Mouse (Mus musculus) lung, postnatal 25 days (tissue): ENCODE data around the gene Lsm2.
"Not testable (repeated sequence)": the region's sequence is repeated elsewhere in the genome, so short reads cannot be mapped to it uniquely, and the experiment has no call there.

Experiments
- DNase-seq: peaks from one replicate; pipeline ENCODE4 v3.0.0; 2022; ENCODE audit warnings: low spot score

Lsm2 gene

DNA sequence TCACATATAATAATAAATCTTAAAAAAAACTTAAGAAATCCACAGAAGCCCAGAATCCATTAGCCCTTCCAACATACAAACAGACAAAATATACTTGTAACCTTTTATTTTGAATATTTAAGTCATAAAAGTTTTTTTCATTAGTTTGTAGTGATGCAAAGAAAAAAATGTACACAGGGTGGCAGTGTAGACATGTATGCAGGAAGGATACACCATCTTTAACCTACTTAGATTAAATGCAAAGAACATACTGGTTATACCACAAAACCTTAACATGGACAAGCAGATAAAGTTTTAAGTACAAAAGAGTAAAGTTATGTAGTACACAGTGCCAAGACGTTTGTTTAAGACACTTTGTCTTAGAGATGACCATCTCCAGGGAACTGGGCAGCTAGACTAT, 25.3 kb upstream of the Lsm2 start:
- no peak for DNase-seq

DNA sequence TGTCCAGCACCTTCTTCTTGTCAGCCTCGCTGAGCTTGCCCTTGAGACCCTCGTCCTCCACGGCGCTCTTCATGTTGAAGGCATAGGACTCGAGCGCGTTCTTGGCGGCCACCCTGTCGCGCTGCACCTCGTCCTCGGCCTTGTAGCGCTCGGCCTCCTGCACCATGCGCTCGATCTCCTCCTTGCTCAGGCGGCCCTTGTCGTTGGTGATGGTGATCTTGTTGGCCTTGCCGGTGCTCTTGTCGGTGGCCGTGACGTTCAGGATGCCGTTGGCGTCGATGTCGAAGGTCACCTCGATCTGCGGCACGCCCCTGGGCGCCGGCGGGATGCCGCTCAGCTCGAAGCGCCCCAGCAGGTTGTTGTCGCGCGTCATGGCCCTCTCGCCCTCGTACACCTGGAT, 24.4 kb upstream of the Lsm2 start:
- not testable (repeated sequence) for DNase-seq

DNA sequence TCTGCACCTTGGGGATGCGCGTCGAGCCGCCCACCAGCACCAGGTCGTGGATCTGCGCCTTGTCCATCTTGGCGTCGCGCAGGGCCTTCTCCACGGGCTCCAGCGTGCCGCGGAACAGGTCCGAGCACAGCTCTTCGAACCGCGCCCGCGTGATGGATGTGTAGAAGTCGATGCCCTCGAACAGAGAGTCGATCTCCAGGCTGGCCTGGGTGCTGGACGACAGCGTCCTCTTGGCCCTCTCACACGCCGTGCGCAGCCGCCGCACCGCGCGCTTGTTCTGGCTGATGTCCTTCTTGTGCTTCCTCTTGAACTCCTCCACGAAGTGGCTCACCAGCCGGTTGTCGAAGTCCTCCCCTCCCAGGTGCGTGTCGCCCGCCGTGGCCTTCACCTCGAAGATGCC, 23.7 kb upstream of the Lsm2 start:
- not testable (repeated sequence) for DNase-seq

DNA sequence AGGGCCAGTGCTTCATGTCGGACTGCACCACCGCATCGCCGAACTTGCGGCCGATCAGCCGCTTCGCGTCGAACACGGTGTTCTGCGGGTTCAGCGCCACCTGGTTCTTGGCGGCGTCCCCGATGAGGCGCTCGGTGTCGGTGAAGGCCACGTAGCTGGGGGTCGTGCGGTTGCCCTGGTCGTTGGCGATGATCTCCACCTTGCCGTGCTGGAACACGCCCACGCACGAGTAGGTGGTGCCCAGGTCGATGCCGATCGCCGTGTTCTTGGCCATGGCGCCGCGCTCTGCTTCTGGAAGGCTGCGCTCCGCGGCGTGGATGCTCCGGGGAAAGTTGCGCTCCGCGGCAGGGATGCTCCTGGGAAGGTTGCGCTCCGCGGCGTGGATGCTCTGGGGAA, 22.9 kb upstream of the Lsm2 start:
- not testable (repeated sequence) for DNase-seq

DNA sequence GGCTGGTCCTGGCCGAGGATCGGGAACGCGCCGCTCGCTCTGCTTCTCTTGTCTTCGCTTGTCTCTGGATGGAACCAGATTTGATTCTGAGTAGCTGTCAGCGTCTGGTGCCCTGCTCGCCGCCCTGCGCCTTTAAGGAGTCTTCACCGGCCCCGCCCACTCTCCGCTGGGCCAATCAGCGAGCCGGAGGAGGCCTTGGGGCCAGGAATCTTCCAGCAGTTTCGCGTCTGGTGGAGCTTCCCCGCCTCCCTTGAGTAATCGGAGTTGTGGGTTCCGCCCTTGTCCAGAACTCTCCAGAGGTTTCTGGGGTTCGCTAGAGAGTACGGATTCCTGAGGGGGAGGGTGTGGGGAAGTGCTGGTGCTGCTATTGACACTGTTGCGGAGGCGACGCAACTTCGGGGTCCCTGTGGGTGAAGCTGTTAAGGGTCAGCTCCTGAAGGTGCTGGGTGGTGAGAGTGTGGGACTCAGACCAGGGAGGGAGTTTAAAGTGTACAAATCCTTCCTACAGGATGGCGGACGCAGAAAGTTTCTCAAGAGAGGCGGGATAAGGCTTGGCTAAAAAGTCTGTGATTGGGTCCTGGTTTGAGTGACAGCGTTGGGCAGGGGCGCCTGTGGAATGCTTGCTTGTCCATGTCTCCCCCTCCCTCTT, 22.4 kb upstream of the Lsm2 start, which contains the start of gene Hspa1b:
Gene Hspa1b (minus strand): TSS at position 109 of the 649 bp plus-strand sequence.
- DNase-seq = peak; percentile 89

DNA sequence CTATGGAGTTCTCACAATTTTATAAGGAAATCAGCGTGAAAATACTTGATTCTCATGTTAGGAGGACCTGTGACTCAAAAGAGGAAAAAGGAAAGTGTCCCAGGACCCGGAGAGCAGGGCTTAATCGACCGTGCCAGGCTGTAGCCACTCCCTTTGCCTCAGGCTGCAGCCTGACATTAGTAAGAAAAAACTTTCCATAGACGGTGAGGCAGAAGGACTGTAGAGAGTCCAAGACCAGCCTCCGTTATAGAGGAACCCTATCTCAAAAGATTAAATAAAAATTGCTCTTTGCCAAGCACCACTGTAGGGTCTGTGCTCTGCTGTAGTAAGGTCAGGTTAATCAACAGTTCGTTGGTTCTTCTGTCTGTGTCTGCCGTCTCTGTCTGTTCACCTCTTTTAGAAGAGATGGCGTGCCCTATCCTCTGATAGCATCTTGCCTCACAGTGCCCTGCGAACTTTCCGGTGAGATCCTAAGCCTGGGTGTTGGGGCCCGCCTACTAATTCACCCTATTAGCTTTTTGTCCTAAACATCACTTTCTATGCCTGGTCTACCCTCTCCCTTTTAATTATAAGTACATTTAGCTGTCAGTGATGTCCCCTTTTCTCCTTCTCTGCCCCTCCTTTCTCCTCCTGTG, 21.7 kb upstream of the Lsm2 start:
- DNase-seq = peak; percentile 49

DNA sequence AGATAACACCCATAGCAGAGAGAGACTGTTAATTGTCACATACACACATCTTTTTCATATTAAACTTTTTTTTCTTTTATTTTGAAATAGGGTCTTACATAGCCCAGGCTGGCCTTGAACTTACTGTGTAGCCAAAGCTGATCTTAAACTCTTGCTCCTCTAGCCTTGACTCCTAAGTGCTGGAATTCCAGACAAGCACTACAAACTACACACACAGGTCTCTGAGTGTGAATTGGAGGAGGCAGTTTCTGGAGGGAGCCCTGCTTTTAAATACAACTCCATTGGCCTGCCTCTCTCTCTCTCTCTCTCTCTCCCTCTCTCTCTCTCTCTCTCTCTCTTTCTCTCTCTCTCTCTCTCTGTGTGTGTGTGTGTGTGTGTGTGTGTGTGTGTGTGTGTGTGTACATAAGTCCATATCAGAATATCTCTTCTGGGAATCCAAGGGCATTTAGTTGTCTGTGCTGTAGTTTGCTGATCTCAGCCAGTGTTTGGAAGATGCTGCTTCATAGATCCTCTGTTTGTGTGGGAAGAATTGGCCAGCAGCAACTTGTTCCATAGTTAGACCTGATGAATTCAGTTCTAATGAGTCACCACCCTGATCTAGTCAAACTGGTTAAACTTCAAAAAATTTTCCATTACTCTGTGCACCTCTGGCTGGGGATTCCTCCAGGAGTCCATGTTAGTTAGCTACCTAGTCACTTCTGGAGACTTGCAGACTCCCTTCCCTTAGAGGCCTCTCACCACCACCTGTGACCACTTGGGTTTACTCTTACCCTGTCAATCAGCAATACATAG, 20.8 kb upstream of the Lsm2 start:
- no peak for DNase-seq

DNA sequence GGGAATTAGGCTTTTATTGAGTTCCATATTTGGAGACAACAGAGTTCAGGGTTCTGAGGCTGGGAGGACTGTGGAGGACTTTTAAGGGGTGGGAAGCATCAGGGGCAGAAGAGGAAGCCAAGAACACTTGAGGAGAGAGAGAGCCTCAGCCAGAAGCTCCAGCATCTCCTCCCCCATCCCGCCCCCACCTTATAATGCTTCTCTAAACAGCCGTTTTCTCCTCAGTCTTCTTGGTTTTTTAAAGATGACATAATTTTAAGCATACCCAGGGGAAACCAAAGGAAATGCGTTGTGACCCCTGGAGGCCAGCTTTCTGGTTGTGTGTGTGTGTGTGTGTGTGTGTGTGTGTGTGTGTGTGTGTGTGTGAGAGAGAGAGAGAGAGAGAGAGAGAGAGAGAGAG, 19.5 kb upstream of the Lsm2 start:
- DNase-seq = no peak

DNA sequence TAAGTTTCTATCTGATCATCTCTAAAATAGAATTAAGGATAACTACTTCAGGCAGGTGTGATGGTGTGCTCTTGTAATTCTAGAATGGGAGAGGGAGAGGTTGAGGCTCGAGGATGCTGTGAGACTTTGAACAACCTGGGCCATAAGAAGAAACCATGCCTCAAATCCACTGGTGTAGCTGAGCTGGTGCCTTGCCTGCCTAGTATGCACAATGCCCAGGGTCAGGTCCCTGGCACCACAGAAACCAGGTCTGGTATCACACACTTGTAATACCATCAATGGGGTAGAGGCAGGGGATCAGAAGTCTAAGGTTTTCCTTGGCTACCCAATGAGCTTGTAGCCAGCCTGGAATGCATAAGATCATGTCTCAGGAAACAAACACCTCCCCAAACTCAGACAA, 18.8 kb upstream of the Lsm2 start:
- DNase-seq = no peak

DNA sequence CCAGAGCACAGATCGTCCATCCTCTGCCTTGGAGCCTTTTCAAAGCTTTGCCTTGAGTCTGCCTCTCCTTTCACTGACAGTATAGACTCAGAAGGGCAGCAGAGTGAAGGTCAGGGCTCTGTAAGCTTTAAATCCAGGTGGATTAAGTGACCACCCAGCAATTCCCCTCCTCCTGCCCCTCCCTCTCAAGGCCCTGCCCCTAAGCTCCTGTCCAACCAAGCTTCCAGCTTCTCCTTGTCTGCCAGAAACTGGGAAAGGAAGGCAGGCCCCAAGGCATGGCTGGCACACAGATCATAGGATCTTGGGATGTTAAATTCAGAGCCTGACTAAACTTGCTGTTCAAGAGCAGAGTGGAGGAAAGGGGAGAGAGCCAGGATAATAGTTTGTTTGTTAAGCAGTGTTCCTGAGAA, 17.0 kb upstream of the Lsm2 start:
- no peak for DNase-seq

DNA sequence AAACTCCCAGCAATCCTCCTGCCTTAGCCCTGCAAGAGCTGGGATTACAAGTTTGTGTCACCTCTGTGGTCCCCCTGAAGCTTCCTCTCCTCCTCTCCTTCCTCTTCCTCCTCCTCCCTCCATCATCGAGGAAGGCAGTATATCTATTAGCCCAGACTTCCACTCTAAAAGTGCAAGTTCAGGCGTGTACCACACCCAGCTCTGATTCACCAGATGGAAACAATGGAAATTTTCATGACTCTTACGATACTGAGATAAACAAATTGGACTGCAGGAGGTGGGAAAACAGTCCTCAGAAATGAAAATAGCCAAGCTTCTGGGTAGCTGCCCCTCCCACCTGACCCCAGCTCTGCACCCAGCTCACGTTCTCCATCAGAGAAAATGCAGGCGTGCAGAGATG, 16.0 kb upstream of the Lsm2 start:
- no peak for DNase-seq

DNA sequence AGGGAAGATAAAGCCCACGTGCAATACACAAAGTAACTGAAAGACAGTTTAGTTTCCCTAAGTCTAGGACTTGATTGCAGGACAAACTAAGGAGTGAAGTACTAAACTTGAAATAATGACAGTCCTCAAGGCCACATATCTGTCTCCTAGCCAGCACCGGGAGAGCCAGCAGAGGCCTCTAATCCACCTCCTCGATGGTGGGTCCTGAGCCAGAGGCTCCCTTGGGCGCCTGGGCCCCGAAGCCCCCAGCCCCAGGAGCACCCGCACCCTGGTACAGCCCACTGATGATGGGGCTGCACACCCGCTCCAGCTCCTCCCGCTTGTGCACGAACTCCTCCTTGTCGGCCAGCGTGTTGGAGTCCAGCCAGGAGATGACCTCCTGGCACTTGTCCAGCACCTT, 11.8 kb upstream of the Lsm2 start, which contains the start of gene Gm20481:
Gene Gm20481 (plus strand): TSS at position 91 of the 400 bp plus-strand sequence.
- not testable (repeated sequence) for DNase-seq

DNA sequence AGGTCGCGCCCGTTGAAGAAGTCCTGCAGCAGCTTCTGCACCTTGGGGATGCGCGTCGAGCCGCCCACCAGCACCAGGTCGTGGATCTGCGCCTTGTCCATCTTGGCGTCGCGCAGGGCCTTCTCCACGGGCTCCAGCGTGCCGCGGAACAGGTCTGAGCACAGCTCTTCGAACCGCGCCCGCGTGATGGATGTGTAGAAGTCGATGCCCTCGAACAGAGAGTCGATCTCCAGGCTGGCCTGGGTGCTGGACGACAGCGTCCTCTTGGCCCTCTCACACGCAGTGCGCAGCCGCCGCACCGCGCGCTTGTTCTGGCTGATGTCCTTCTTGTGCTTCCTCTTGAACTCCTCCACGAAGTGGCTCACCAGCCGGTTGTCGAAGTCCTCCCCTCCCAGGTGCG, 10.8 kb upstream of the Lsm2 start:
- DNase-seq = not testable (repeated sequence)

DNA sequence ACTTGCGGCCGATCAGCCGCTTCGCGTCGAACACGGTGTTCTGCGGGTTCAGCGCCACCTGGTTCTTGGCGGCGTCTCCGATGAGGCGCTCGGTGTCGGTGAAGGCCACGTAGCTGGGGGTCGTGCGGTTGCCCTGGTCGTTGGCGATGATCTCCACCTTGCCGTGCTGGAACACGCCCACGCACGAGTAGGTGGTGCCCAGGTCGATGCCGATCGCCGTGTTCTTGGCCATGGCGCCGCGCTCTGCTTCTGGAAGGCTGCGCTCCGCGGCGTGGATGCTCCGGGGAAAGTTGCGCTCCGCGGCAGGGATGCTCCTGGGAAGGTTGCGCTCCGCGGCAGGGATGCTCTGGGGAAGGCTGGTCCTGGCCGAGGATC, 10.0 kb upstream of the Lsm2 start:
- DNase-seq = not testable (repeated sequence)

DNA sequence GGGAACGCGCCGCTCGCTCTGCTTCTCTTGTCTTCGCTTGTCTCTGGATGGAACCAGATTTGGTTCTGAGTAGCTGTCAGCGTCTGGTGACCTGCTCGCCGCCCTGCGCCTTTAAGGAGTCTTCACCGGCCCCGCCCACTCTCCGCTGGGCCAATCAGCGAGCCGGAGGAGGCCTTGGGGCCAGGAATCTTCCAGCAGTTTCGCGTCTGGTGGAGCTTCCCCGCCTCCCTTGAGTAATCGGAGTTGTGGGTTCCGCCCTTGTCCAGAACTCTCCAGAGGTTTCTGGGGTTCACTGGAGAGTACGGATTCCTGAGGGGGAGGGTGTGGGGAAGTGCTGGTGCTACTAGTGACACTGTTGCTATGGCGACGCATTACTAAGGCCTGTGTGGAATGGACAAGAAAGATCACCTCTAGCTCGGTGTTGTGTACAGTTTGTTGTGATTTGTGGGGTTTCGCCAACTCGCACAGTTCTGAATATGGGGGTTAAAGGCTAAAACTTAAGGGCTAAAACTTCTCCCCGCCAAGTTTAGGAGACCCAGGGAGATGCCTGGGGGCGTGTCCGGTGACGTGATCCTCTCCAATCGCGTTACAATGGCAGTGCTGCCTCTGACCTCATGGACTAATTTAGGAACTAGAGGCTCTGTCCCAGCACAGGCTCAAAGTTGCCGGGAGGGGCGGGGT, 9.5 kb upstream of the Lsm2 start, which contains the start of the genes Hspa1a and Hspa1l:
Gene Hspa1a (minus strand): TSS at position 88 of the 681 bp plus-strand sequence.
Gene Hspa1l (plus strand): TSS at position 635 of the 681 bp plus-strand sequence.
- DNase-seq = peak; percentile 91

DNA sequence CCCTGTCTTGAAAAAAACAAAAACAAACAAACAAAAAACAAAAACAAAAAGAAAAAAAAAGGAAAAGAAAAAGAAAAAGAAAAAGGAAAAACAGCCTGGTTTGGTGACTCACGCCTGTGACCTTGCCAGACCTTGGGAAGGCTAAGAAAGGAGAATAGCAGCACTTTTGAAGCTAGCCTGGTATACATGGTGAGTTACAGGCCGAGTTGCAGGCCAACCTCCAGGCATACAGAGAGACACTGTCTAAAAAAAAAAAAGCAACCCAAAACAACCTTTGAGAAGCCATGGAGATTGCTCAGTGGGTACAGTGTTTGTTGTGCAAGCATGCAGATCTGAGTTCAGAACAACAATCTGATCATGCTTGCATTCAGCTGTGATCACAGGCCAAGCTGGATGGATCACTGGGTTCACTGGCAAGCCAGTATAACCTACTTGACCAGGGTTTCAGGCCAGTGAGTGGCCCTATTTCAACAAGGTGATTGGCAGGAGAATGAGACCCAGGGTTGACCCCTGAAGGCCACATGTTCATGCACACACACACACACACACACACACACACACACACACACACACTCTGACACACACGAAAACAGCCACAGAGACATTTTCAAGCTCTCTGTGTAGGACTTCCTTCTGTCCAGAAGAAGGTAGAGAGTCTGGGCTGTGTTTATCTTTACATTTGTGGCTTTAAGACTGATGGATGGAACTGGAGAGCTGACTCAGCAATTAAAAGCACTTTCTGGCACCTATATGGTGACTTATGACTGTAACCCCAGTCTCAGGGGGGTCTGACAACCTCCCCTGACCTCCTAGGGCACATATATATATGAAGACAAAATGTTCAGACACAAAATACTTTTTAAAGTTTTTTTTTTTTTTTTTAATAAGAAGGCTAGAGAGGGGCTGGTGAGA, 5.8 kb upstream of the Lsm2 start:
- no peak for DNase-seq

DNA sequence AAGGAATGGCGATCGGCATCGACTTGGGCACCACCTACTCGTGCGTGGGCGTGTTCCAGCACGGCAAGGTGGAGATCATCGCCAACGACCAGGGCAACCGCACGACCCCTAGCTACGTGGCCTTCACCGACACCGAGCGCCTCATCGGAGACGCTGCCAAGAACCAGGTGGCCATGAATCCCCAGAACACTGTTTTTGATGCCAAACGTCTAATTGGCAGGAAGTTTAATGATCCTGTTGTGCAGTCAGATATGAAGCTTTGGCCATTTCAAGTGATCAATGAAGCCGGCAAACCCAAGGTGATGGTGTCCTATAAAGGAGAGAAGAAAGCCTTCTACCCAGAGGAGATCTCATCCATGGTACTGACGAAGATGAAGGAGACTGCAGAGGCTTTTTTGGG, 4.7 kb upstream of the Lsm2 start:
- no peak for DNase-seq

DNA sequence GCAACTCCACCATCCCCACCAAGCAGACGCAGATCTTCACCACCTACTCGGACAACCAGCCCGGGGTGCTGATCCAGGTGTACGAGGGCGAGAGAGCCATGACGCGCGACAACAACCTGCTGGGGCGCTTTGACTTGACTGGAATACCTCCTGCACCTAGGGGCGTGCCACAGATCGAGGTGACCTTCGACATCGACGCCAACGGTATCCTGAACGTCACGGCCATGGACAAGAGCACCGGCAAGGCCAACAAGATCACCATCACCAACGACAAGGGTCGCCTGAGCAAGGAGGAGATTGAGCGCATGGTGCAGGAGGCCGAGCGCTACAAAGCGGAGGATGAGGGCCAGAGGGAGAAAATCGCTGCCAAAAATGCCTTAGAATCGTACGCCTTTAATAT, 3.4 kb upstream of the Lsm2 start:
- DNase-seq = no peak

DNA sequence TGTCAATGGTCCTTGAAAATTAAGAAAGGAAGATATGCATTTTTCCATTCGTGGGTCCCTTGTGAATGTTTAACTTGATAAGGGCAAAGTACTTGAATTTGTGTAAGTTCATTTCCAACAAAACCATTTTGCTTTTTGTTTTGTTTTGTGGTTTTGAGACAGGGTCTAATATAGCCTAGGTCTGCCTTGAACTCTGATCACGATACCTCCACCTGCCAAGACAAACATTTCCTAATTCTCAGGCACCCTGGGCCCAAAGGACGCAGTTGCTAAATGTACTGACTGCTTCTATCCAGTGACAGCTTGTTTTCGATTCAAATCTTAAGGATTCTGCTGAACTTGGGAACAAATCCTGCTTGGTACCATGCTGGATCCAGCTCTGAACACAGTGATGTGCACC, 2.0 kb upstream of the Lsm2 start:
- no peak for DNase-seq

DNA sequence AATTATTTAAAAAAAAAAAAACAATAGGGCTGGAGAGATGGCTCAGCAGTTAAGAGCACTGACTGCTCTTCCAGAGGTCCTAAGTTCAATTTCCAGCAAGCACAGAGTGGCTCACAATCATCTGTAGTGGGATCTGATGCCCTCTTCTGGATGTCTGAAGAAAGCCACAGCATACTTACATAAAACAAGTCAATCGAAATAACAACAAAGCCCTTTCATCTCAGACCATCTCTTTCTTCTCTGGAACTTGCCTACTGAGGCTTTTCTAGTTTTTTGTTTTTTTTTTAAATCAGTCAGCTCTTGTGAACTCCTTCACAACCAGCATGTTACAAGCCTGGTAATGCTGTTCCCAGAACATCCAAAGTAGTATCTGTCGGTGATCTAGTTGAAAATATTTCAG, 1.0 kb upstream of the Lsm2 start:
- peak; percentile 72 for DNase-seq

DNA sequence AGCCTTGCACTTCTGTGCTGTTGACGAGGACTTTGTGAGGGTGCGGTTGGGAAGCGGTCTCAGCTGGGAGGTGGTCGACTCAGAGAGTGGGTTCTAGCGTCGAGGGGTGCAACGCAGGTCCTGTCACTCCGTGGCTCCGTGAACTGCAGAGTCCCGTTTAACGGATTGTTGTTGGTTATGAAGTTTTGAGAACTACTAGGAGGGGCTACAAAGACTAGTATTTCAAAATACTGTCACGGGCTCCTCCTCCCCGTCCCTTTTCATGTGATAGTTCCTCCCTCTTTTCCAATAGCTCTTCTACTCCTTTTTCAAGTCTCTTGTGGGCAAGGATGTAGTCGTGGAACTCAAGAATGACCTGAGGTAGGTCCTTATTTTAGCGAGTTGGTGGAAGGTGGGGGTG, 666 bp downstream of the Lsm2 start:
- DNase-seq = no peak
